Mouse (Mus musculus): ENCODE data around the gene Dll4. TPM values are rescaled to one million over a fixed set of nuclear protein-coding genes. Genes with fewer than 3 reads are reported as not detected.
A peak's percentile ranks its signal among the peaks of the same experiment; 100 is the strongest.

The Dll4 gene
- polyA plus RNA-seq, 1 experiment from 2014 or later, result 4.1 TPM

DNA sequence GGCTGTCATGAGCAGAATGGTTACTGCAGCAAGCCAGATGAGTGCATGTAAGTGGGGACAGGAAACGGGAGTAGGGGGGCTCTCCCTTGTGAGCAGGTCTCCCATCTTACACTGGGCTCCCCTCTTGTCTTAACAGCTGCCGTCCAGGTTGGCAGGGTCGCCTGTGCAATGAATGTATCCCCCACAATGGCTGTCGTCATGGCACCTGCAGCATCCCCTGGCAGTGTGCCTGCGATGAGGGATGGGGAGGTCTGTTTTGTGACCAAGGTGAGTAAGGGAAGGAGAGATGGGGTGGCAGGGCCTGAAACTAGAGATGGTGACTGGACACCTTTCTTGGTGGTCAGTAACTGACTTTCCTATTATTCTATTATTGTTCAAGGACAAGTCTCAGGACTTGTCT is 3.0 kb downstream of the Dll4 start:
- 0 out of 2 replicates have a peak overlapping the region, but pooled peaks have one; percentile 12 for H3K4me3 ChIP-seq
- no peak for ATAC-seq (replicated peaks)
- peaks cover 60% of the 10 kb centered on the region for H3K4me1 ChIP-seq
- WGBS, result 29% methylated on average over 5 of the region's 5 CpGs
- H3K9me3 ChIP-seq, result no peaks in the 10 kb centered on the region
- peaks cover 80% of the 10 kb centered on the region for H3K27me3 ChIP-seq
- no peak overlapping the region; the same call in 1 of the 2 replicates for H3K4me2 ChIP-seq (replicated peaks)
- no peak overlapping the region for H3K27ac ChIP-seq (replicated peaks)
- no peaks in the 10 kb centered on the region for H3K36me3 ChIP-seq
- no peak overlapping the region for H3K9ac ChIP-seq (replicated peaks)

GRCm38 (mm10) chr2:119329123-119329817 is 3.7 kb downstream of the Dll4 start:
- ATAC-seq (replicated peaks), result no peak
- H3K36me3 ChIP-seq, result no peaks in the 10 kb centered on the region
- no peak overlapping the region for H3K4me3 ChIP-seq
- no peak overlapping the region for H3K9ac ChIP-seq (replicated peaks)
- H3K4me2 ChIP-seq (replicated peaks), result no peak overlapping the region
- no peak overlapping the region for H3K27ac ChIP-seq (replicated peaks)
- H3K27me3 ChIP-seq, result peaks cover 73% of the 10 kb centered on the region
- H3K9me3 ChIP-seq, result no peaks in the 10 kb centered on the region
- WGBS, result 63% methylated on average over 3 of the region's 3 CpGs
- peaks cover 53% of the 10 kb centered on the region for H3K4me1 ChIP-seq

- no peak overlapping the region for H3K4me2 ChIP-seq (replicated peaks)
- peaks cover 59% of the 10 kb centered on the region for H3K27me3 ChIP-seq
- peaks cover 39% of the 10 kb centered on the region for H3K4me1 ChIP-seq
- 96% methylated on average over 8 of the region's 8 CpGs for WGBS
- H3K9ac ChIP-seq (replicated peaks), result no peak overlapping the region
- ATAC-seq (replicated peaks), result no peak
- no peak overlapping the region for H3K4me3 ChIP-seq
- no peak overlapping the region for H3K27ac ChIP-seq (replicated peaks)
- no peaks in the 10 kb centered on the region for H3K9me3 ChIP-seq
- no peaks in the 10 kb centered on the region for H3K36me3 ChIP-seq
These were observed 5.2 kb downstream of the Dll4 start for GRCm38 (mm10) chr2:119330795-119331194.

GRCm38 (mm10) chr2:119332177-119332661 is 6.6 kb downstream of the Dll4 start:
- no peak overlapping the region for H3K27ac ChIP-seq (replicated peaks)
- no peak overlapping the region for H3K4me2 ChIP-seq (replicated peaks)
- H3K9ac ChIP-seq (replicated peaks), result no peak overlapping the region
- no peaks in the 10 kb centered on the region for H3K9me3 ChIP-seq
- peaks cover 25% of the 10 kb centered on the region for H3K4me1 ChIP-seq
- H3K27me3 ChIP-seq, result peaks cover 47% of the 10 kb centered on the region
- H3K36me3 ChIP-seq, result no peaks in the 10 kb centered on the region
- H3K4me3 ChIP-seq, result no peak overlapping the region
- ATAC-seq (replicated peaks), result no peak
- 82% methylated on average over 24 of the region's 24 CpGs for WGBS

DNA sequence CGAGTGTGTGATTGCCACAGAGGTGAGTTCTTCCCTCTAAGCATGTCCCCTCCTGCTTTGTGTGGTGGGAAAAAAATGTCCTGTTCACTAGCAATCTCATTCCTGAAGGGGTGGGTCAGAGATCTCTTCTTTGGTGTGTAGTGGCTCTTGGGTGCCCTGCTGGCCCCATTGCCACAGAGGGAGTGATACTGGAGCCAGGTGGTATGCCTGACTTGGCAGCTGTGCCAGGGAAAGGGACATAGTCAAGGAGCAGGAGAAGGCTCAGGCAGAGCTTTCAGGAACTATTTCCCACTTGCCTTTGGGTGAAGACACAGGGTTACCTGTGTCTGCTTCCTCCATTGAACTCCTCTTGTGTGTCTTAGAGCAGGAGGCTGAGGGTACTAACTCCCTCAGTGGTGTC is 8.6 kb downstream of the Dll4 start:
- no peak overlapping the region for H3K27ac ChIP-seq (replicated peaks)
- no peak overlapping the region for H3K4me3 ChIP-seq
- ATAC-seq (replicated peaks), result no peak
- H3K27me3 ChIP-seq, result peaks cover 29% of the 10 kb centered on the region
- 70% methylated on average over 1 of the region's 1 CpGs for WGBS
- no peaks in the 10 kb centered on the region for H3K9me3 ChIP-seq
- peaks cover 16% of the 10 kb centered on the region for H3K4me1 ChIP-seq
- no peak overlapping the region for H3K9ac ChIP-seq (replicated peaks)
- no peaks in the 10 kb centered on the region for H3K36me3 ChIP-seq
- H3K4me2 ChIP-seq (replicated peaks), result no peak overlapping the region

- Histone ChIP-seq H3K4me3 (no peak overlapping the region), H3K27ac (replicated peaks) (no peak overlapping the region), H3K4me1 (peaks cover 10% of the 10 kb centered on the region), H3K36me3 (no peaks in the 10 kb centered on the region), H3K9ac (replicated peaks) (no peak overlapping the region), H3K9me3 (no peaks in the 10 kb centered on the region), H3K27me3 (peaks cover 23% of the 10 kb centered on the region), H3K4me2 (replicated peaks) (no peak overlapping the region)
- 75% methylated on average over 7 of the region's 7 CpGs for WGBS
- ATAC-seq (replicated peaks), result no peak
These were observed 9.5 kb downstream of the Dll4 start for GRCm38 (mm10) chr2:119334964-119335525.

DNA sequence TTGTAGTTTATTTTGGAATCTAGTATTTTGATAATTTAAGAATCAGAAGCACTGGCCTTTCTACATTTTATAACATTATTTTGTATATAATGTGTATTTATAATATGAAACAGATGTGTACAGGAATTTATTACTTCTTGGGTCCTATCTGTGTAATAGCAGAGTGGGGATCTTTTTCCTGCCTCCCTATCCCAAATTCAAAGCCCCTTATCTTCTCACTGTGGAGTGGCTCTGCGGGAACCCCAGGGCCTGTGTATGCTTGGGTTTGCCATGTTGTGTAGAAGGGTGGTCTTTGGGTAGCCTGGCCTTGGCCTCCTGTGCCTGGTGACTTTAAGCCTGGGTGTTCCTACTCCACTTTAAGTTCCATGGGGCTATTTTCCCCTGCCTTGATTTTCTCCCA is 10.0 kb downstream of the Dll4 start:
- no peaks in the 10 kb centered on the region for H3K9me3 ChIP-seq
- H3K4me1 ChIP-seq, result peaks cover 9% of the 10 kb centered on the region
- no peak overlapping the region for H3K4me3 ChIP-seq
- no peak for ATAC-seq (replicated peaks)
- H3K27me3 ChIP-seq, result peaks cover 18% of the 10 kb centered on the region
- 88% methylated on average over 1 of the region's 1 CpGs for WGBS
- H3K27ac ChIP-seq (replicated peaks), result no peak overlapping the region
- H3K4me2 ChIP-seq (replicated peaks), result no peak overlapping the region
- H3K9ac ChIP-seq (replicated peaks), result no peak overlapping the region
- no peaks in the 10 kb centered on the region for H3K36me3 ChIP-seq

GRCm38 (mm10) chr2:119336002-119336401 is 10.4 kb downstream of the Dll4 start:
- Histone ChIP-seq H3K4me1 (peaks cover 9% of the 10 kb centered on the region), H3K4me2 (replicated peaks) (no peak overlapping the region), H3K27me3 (peaks cover 13% of the 10 kb centered on the region), H3K4me3 (no peak overlapping the region), H3K9ac (replicated peaks) (no peak overlapping the region), H3K27ac (replicated peaks) (no peak overlapping the region), H3K36me3 (no peaks in the 10 kb centered on the region), H3K9me3 (no peaks in the 10 kb centered on the region)
- ATAC-seq (replicated peaks), result no peak
- WGBS, result 74% methylated on average over 2 of the region's 2 CpGs

GRCm38 (mm10) chr2:119336470-119336869 is 10.9 kb downstream of the Dll4 start:
- H3K9me3 ChIP-seq, result no peaks in the 10 kb centered on the region
- H3K4me1 ChIP-seq, result peaks cover 9% of the 10 kb centered on the region
- H3K27ac ChIP-seq (replicated peaks), result no peak overlapping the region
- WGBS, result 74% methylated on average over 10 of the region's 10 CpGs
- H3K4me3 ChIP-seq, result no peak overlapping the region
- no peak overlapping the region for H3K9ac ChIP-seq (replicated peaks)
- no peaks in the 10 kb centered on the region for H3K36me3 ChIP-seq
- ATAC-seq (replicated peaks), result no peak
- H3K4me2 ChIP-seq (replicated peaks), result no peak overlapping the region
- H3K27me3 ChIP-seq, result peaks cover 8% of the 10 kb centered on the region

DNA sequence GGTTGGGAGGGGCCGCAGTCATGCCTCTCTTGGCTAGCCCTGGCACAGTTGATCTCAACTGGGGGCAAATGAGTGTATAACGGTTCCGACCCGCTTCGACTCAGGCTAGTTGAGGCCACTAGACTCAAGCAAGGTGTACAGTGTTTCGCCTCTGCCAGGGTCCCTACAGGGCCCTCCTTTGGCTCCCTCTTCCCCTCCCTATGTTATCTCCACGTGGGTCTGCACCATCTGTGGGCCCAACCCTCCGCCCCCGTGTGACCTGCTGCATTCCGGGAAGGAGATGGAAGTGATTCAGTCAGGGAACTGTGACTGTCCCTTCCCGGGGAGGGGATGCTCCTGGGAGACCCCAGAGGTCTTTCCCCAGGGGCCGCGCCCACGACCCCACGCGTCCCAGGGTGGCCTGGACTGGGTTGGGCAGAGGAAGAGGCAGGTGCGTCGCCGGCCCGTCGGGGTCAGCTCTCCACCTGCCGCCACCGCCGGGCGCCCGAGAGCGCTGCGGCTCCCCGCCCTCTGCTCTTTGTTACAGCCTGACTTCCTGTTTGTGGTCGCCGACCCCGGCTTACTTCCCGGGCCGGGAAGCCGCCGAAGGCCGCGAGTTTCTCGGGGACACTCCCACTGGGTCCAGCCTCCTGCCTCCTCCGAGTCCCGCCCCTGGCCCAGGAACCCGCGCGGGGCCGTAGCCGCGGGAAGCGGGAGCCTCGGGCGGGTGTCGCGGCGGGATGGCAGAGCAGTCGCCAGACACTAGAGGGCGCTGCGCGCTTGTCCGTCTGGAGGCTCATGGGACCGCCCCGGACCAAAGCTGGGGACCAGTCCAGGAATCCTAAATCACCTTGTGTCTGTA is 12.1 kb downstream of the Dll4 start:
- WGBS, result 8% methylated on average over 59 of the region's 60 CpGs
- Histone ChIP-seq H3K4me1 (peaks cover 9% of the 10 kb centered on the region), H3K4me2 (replicated peaks) (peak overlapping the region; percentile 79), H3K27ac (replicated peaks) (peak overlapping the region; percentile 53; the same call in 1 of the 2 replicates), H3K36me3 (no peaks in the 10 kb centered on the region), H3K27me3 (no peaks in the 10 kb centered on the region), H3K4me3 (peak overlapping the region; percentile 66), H3K9ac (replicated peaks) (peak overlapping the region; percentile 77), H3K9me3 (no peaks in the 10 kb centered on the region)
- peak; percentile 79 for ATAC-seq (replicated peaks)

- H3K27ac ChIP-seq (replicated peaks), result no peak overlapping the region
- no peak overlapping the region for H3K4me3 ChIP-seq
These were observed 19.1 kb downstream of the Dll4 start for GRCm38 (mm10) chr2:119344537-119345138.

More at GRCm38 (mm10) chr2:119344537-119345138, 19.1 kb downstream of the Dll4 start:
- no peak overlapping the region for H3K4me2 ChIP-seq (replicated peaks)
- H3K9me3 ChIP-seq, result no peaks in the 10 kb centered on the region
- no peaks in the 10 kb centered on the region for H3K36me3 ChIP-seq
- no peaks in the 10 kb centered on the region for H3K27me3 ChIP-seq
- 51% methylated on average over 6 of the region's 6 CpGs for WGBS
- ATAC-seq (replicated peaks), result no peak
- no peaks in the 10 kb centered on the region for H3K4me1 ChIP-seq
- H3K9ac ChIP-seq (replicated peaks), result no peak overlapping the region

Data from forebrain, embryonic 15.5 days (tissue).